Mouse (Mus musculus): ENCODE results near the gene Sun3.
A peak's percentile ranks its signal among the peaks of the same experiment; 100 is the strongest.

The Sun3 gene

DNA sequence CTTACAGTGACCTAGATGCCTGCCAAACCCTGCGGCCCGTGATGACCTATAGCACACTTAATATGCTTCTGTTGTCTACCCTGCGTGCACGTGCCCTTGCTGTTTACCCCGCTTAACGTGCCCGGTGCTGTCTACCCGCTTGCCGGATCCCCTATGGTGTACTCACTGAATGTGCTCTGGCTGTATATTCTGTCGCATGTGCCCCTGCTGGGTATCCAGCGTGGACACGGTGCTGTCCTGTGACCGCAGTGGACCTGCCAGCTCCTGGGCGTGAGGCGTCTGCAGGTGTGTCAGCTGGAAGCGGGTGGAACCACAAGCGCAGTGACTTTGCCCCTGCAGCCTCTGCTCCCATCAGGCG, at the start of gene Sun3:
Gene Sun3 (minus strand): TSS at position 289 of the 358 bp plus-strand sequence.
- peak in 1 of 2 experiments; percentile 44 for DNase-seq (ENCODE audit: low spot score in 2 of 2)

DNA sequence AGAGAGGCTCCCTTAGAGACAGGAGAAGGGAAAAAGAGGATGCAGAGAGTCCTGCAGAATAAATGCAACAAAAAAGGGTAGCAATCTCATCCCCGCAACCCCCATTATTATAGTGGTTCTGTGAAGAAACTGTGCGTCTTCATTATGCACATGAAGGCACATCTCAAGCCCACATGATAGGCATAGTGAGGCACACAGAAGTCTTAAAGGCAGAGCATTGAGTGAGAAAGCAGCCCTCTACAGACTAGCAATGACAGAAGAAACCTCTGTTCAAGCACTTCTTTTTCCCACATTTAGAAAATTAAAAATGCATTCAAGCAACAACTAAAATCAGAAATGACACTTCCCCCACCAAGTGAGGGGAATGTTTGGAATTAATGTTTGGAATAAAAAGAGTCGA, 27.7 kb upstream of the Sun3 start:
- no peak for DNase-seq (ENCODE audit: low spot score in 2 of 2)

DNA sequence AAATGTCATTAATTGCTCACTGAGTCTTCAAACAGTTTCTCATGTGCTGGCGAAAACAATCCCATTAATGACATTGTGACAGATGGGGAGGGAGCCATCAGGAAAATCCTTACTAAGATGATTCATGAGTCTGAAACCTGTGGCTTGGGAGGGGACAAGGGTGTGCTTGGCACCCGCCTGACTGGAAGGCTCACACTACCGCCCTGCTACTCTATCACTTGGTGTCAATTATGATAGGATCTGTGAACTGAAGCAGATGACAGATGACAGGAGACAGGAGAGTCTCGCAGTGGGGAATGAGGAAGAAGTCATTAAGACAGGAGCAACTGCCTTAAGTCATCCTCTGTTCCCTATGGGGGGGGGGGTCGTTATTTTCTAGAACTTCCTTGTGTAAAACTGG, 11.7 kb upstream of the Sun3 start:
- no peak for DNase-seq (ENCODE audit: low spot score in 2 of 2)

DNA sequence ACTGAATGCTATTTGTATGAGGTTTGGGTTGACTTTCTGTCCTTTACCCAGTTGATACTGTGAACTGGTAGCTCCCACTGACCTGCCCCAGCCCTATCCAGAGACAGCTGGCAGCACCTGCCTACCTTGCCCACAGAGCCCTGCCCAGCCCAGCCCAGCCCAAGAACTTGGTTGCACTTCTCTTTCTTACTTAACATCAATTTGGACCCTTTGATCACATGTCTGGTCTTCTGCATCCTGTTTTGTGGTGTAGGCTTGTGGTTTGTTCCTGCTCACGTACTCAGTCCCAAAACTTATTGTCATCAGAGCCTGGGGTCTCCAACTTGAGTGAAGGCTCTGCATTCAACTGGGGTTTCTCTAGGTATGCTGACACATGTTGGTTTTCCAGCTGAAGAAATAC, 11.2 kb upstream of the Sun3 start:
- no peak for DNase-seq (ENCODE audit: low spot score in 2 of 2)

DNA sequence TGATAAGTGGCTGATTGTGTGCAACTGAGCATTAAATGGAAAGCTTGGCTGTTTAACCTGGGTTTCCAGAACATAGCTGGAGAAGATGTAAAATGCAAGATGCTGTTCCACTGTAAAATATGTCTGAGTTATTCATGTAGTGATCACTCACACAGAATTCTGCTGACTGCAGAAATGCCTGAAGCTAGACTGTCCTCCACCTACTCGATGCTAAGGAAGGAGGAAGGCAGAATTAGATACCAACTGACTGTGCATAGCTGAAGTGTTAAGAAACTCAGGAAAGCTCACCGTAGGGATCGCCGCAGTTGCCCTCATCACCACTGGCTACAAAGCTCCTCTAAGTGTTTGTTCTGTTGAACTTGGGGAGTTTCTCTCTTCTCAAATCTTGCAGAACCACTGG, 8.9 kb upstream of the Sun3 start:
- DNase-seq (ENCODE audit: low spot score in 2 of 2) = no peak

DNA sequence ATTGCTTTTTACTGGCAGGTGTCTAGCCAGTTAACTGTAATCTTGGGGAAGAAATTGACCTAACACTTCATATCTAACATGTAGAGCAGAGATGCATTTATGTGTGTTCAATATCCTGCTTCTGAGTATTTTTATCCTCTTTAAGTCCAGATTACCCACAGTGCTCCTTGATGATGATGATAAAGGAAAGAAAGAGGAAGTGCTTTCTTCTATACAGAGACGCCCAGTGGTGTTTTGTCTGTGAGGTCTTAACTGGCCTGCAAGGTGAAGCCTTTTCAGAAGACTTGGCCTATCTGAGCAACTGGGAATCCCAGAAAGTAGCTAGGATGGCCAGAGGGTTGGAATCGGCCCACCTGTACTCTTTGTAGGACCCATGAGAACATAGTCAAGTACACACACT, 8.1 kb upstream of the Sun3 start:
- DNase-seq (ENCODE audit: low spot score in 2 of 2) = no peak

DNA sequence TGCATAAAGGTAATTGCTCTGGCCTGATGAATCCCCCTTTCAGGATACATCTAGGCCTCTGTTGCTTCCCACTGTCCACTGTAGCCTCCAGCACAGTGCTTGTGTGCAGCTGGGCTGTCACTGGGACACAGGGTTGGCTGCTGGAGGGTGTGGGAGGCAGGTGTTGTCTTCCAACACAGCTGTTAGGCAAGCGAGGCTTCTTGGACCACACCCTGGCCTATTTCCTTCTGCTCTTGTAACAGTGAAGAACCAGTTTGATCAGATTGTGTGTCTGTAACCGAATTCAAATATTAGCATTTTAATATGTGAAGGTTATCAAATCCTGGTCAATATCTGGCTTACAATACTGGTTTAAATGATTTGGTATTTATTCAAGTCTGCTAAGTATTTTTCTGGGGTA, 3.1 kb upstream of the Sun3 start:
- no peak for DNase-seq (ENCODE audit: low spot score in 2 of 2)

DNA sequence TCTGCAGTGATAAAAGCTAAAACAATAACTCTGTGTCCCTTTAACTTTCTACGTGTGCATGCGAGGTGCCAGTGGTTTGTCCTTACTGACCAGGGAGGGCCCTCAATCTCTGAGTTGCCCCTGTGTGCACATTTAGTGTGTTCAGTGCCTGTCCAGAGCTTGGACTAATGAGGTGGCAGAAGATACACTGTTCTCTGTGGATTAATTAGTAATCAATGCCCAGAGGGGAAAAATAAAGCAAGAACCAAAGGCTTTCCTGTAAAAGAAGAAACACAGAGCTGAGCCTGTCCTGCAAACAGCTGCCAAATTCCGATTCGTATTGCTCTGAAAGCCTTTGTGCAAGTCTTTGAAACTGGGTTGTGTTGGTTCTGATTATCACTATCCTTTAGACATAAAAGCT, 1.4 kb upstream of the Sun3 start:
- DNase-seq (ENCODE audit: low spot score in 2 of 2) = no peak

DNA sequence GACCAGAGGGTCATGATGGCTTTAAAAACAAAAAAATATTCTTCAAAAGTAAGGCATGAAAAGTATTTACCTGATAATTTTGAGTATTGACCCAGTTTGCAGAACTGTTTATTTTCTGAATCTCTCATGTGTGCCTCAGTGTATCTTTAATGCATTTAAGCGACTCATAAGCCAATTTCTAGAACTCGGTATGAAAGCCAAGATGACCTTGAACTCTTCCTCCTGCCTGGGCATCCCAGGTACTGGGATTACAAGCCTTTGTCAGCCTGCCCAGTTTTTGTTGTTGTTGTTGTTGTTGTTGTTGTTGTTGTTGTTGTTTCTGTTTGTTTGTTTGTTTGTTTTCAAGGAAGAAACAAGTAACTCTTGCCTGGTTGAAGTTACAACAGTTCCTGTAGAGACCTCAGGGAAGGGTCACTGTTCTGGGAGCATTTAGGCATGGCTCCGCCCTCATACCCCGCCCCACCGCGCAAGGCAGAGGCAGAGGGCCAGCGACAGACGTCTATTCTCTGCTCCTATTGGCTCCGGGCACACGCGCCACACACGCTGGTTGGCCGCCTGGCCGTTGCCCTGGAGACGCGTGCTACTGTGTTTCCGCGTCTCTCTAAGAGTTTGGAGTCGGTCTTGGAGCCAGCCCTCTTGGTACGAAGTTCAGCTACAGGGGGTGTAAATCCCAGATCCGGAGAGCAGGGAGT, 634 bp downstream of the Sun3 start, which contains the start of gene Gm11992:
Gene Gm11992 (plus strand): TSS at position 584 of the 692 bp plus-strand sequence.
- DNase-seq (ENCODE audit: low spot score in 2 of 2) = peak; percentile 63 to 69

DNA sequence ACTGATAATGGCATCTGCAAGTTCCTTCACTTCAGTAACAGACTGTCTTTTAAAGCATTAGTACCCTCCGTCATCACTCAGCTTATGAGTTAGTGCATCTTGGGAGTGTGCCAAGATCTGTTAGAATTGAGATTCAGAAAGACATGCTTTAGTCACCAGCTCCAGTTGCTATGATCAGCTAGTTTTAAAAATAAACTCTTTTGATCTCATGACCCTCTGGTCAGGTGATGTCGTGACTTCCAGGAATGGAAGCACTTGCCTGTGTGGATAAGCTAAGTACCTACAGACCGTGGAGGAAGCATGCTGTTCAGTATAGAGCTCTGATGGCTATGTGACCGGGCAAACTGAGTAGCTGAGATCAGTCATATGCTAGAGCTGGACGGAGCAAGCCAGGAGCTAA, 1.7 kb downstream of the Sun3 start:
- DNase-seq (ENCODE audit: low spot score in 2 of 2) = no peak

DNA sequence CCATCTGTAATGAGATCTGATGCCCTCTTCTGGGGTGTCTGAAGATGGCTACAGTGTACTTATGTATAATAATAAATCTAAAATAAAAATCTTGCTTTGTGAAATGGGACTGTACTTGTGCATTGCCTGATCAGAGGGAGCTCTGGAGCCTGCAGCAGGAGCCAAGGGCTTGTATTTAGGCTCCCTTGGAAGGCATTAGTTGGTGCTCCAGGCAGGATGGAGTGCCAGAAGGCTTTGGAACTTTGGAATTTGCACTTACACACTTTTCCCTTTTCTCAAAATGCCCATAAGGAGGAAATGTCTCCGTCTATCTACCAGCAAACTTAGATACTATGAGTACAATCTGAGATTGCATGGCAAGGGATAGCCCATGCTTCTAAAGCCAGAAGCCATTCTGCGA, 2.2 kb downstream of the Sun3 start:
- no peak for DNase-seq (ENCODE audit: low spot score in 2 of 2)

DNA sequence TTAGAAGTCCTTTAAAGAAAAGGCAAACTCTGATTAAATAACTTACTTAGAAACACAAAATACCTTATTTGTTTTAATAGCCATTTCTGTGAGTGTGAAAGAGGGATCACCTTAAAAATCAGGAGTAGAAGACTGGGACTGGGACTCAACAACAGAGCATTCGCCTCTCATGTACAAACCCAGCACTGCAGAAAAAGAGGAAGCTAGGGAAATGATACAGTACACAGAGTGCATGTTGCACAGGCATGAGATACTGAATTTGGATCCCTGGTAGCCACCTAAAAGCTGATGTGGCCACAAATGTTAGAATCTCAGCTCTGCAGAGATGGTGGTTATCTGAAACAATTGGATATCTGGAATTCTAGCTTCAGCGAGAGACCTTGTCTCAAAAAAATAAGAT, 17.3 kb downstream of the Sun3 start:
- no peak for DNase-seq (ENCODE audit: low spot score in 2 of 2)

DNA sequence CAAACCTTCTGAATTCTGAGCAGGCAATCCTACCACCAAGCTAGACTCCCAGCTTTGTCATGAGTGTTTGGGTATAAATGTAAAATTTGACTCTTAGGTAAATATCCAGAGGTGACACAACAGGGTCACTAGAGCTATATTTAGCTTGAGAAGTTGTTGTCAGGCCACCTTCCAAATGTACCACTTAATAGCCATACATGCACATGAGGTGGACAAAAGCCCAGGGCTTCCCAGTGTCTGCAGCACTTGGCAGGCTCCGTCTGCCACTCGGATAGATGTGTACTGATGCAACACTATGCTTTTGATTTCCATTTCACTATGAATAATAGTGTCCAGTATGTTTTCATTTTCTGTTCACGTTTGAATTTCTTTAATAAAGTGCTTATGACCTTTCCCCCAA, 23.6 kb downstream of the Sun3 start:
- DNase-seq (ENCODE audit: low spot score in 2 of 2) = no peak

DNA sequence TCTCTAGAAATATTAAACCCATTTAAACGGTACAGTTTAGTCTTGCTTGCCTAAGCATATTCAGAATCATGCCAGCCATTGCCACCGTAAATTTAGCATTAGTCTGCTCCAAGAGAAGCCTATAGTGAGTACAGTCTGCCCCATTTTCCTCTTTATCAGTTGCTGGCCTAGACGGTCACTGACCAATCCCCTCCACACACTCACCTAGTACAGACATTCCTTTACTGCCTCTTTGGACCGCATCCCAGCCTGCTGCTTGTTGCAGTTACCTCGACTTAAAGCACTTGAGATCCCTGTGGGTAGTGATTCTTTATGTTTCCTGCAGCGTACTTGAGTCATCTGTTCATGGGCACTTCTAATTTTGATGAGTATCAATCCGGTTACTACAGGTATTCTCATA, 24.0 kb downstream of the Sun3 start:
- no peak for DNase-seq (ENCODE audit: low spot score in 2 of 2)

DNA sequence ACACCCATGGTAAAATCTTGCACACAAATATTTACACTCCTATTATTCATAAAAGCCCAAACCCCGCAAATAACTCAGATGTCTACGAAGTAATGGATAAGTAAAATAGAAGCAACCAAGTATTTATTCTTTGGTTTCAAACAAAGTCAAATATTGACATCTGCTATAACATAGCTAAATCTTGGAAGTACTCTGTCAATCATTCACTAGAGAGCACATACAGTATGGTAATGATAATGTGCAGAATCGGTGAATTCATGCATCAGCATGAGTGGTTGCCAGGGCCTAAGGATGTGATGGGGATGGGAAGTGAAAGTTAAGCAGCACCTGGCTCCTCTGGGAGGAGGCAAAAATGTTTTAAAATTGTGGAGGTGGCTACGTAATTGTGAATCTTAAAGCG, 28.6 kb downstream of the Sun3 start:
- DNase-seq (ENCODE audit: low spot score in 2 of 2) = no peak

DNA sequence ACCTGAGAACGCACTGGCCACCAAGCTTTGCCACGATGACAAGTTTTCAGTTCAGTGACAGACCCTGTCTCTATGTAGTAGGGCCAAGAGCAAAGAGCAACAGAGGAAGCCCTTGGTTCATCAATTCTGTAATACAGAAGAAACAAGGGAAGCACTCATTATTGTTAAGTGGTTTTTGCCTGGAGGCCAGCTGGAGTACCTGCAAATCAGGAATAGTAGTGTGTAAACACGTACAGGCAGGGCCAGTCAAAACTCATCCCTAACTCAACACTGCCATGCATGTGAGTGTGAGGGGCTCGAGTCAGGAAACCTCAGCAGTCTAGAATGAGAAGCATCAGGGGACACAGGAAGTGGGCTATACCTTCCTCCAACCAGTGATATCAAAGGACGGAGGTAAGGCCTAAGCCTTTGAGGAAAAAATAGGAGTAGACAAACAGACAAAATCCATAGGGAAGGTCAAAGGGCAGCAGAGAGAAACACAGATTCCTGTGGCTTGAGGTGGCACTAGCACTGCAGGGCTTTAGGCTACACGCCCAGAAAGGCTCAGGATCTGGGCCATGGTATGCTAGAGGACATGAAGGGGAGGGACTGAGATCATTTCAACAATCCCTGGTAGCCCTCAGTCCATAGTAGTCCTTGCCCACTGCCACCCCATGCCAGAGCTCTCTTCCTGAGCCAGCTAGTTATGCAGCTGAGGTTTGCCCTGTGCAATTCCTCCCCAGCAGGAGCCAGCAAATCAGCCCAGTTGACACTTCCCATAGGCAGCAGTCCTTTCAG, 30.1 kb downstream of the Sun3 start:
- no peak for DNase-seq (ENCODE audit: low spot score in 2 of 2)

DNA sequence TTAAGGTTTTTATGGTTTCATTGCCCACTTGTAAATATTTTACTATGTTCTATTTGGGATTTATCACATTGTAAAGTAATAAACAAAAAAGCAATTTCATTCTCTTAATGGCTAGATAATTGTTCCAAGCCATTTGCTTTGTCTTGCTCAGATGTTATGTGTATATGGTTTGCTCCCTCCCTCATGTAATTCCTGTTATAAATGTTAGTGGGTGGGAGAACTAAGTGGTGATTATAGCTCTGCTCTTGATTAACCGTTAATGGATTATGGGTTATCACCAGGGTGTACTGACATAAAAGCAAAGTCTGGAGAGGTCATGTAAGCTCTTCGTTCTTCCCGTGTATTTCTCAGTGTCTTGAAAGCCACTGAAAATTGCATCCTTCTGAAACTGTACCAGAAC, 34.1 kb downstream of the Sun3 start:
- DNase-seq (ENCODE audit: low spot score in 2 of 2) = no peak

DNA sequence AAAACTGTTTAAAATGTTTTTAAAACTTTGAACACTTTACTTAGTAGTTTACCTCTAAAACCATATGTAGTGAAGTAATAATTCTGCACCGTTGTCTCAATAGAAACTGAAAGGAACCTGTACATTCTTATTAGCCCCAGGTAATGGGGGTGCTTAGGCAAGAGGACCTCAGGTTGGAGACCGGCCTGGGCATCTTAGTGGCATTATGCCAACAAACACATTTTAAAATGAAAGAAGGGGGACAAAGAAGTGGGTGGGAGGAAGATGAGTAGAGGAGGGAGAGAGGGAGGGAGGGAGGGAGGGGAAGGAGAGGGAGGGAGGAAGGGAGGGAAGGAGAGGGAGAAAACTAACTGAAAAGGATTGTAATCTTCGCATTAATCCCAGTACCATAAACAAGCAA, 37.4 kb downstream of the Sun3 start:
- DNase-seq (ENCODE audit: low spot score in 2 of 2) = no peak

DNA sequence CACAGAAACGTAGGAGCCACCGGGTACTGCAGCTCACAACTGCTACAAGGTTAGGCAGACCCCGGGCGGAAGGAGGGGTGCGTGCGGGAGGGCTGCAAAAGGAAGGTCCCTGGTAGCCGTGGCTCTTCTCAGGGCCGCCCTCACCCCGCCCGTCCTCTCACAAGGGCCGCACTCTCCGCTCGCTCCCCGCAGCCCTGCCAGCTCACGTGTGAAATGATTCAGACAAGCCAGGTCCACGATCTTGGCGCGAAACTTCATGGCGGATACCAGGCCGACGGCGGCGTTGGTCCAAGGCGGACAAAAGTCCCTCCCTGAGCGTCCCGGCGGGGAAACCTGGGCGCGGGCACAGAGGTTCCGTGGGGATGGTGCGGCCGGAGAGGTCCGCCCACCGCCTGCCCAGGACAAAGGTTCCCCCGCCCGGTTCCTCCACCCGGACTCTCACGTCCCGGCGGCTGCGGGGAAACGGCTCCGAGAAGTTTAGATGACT, 37.9 kb downstream of the Sun3 start, which contains the start of gene Hus1:
Gene Hus1 (minus strand): TSS at position 339 of the 487 bp plus-strand sequence.
- DNase-seq (ENCODE audit: low spot score in 2 of 2) = peak; percentile 81 to 90

DNA sequence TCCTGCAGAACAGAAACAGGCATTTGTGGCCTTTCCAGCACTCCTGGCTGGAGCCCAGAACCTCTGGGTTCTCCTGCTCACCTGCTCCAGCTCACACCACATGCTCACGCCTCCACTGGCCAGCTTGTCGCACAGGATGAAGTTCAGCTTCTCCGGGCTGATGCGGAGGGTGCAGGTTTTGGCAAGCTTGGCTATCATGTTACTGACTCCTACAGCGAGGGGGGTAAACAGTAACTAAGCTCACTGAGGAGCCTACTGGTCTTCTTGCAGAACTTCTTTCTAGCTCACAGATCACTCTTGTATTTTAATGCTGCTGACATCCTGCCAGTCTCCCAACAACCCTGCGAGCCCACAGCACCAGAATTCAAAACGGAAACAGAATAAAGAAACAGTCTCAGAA, 38.4 kb downstream of the Sun3 start:
- peak; percentile 4 to 20 for DNase-seq (ENCODE audit: low spot score in 2 of 2)

DNA sequence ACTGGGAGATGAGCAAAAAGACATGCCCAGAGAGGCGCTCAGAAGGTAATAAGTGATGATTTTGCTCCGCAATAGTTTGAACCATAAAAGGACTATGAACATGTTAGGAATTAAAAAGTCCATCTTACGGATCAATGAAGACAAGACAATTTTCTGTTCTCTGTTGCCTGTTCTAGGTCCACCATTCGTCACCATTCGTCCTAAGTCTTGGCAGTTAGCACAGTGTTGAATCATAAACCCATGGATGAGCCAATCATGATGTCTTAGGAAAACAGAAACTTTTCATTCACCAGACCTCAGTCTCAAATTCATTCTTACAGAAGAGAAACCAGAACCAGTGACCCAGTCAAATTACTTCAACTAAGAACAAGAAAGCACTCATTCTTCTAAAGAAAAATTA, 40.0 kb downstream of the Sun3 start:
- DNase-seq (ENCODE audit: low spot score in 2 of 2) = no peak

DNA sequence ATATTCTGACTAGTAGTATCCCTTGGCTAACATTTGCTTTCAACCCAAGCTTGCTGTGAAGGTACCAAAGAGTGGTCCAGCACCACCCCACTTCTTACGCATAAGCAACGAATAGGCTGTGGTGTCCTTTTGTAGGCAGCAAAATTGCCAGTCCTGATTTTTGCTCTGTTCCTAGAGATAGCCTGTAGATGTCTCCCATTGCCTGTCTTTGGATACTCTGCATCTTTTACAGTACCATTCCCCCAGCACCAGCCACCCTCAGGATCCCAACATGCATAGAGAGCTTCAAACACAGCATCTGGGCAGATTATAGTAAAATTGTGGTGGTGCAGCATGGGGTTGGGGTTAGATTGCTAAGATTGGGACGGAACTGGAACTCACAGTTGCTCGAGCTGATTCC, 60.7 kb downstream of the Sun3 start:
- DNase-seq (ENCODE audit: low spot score in 2 of 2) = no peak

DNA sequence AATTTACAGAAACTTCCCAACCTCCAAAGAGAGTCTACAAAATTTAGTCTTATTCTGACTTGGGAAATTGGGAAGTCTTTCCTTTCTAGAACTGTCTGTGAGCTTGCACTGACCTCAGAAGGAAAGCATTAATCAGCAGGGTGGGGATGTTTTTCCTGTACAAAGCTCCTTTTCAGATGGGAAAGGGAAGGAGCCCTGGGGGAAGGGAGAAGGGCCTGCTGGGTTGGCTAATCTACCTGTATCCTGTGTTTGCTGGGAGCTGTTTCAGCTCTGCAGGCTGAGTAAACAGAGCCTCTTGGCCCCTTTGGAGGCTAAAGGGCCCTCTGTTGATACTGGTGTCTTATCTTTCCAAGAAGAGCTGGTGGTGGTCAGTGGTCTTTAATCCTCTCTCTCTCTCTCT, 62.7 kb downstream of the Sun3 start:
- DNase-seq (ENCODE audit: low spot score in 2 of 2) = peak in 1 of 2 experiments; percentile 5
